Mouse (Mus musculus) embryo, embryonic 11.5 days (tissue): ENCODE measurements around the gene Gm28729.
"Not testable (repeated sequence)": the region's sequence is repeated elsewhere in the genome, so short reads cannot be mapped to it uniquely, and the experiment has no call there.

Source experiments
- DNase-seq: peaks from one replicate; pipeline ENCODE4 v3.0.0-alpha.2; 2012; ENCODE audit warnings: low read depth, low spot score

Gene Gm28729

GRCm38 (mm10) chr9:96523148-96523547 lies 1.9 kb downstream of the Gm28729 start:
- DNase-seq, result no peak

- DNase-seq, result not testable (repeated sequence)
Observed at GRCm38 (mm10) chr9:96521574-96521973, 3.5 kb downstream of the Gm28729 start.

DNA sequence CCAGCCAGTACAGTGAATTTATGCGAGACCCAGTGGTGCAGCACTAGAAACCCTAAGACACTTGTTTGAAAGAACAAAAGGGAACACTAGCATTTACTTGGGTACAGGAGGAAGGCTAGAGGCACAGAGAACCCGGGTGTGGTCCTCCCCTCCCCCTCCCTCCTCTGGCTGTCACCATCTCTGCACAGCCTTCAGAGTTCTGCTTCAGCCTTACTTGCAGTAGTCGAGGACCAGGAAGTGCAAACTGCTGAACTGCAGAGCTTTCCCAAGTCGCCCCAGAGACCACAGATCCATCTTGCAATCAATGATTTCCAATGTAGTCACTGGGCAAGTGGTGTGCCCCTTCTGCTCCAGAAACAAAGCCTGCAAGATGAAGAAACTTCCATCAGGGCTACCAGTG lies 7.6 kb downstream of the Gm28729 start:
- DNase-seq, result no peak

DNA sequence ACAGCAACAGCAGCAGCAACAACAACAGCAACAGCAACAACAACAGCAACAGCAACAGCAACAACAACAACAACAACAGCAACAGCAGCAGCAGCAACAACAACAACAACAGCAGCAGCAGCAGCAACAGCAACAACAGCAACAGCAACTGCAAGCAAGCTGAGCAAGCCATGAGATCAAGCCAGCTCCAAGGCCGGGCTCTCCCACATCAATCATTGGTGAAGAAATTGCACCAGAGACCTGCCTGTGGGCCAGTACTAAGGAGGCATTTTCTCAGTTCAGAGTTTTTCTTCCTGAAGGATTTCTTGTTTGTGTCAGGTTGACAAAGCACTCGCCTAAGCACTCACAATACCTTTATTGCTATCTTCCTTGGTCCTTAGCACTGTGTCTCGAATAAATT lies 8.3 kb downstream of the Gm28729 start:
- DNase-seq, result no peak

GRCm38 (mm10) chr9:96515737-96516136 lies 9.3 kb downstream of the Gm28729 start:
- no peak for DNase-seq

- DNase-seq, result no peak
Observed at GRCm38 (mm10) chr9:96514278-96514677, 10.8 kb downstream of the Gm28729 start.

DNA sequence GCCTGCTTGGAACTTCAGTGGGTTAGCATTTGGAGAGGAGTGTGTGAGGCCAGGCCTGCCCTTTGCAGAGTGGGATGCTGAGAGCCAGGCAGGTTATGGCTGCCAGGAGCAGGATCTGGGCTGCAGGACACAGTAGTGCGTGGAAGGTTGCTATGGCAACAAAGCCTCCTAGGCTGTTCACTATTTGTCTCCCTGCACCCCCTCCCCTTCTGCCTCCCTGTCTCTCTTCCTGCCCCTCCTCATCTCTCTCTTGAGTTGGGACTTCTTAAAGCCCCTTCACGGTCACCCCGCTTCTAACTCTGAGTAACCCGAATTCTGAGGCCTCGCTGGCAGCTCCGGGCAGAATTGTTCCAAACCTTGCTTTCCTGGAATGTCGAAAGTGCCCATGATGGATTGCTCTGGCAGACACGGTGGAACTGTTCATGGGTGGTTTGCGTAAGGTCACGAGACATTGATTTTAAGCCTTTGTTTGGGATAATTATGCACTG lies 19.0 kb downstream of the Gm28729 start:
- DNase-seq, result peak; percentile 44

GRCm38 (mm10) chr9:96505156-96505555 lies 19.9 kb downstream of the Gm28729 start:
- no peak for DNase-seq

DNA sequence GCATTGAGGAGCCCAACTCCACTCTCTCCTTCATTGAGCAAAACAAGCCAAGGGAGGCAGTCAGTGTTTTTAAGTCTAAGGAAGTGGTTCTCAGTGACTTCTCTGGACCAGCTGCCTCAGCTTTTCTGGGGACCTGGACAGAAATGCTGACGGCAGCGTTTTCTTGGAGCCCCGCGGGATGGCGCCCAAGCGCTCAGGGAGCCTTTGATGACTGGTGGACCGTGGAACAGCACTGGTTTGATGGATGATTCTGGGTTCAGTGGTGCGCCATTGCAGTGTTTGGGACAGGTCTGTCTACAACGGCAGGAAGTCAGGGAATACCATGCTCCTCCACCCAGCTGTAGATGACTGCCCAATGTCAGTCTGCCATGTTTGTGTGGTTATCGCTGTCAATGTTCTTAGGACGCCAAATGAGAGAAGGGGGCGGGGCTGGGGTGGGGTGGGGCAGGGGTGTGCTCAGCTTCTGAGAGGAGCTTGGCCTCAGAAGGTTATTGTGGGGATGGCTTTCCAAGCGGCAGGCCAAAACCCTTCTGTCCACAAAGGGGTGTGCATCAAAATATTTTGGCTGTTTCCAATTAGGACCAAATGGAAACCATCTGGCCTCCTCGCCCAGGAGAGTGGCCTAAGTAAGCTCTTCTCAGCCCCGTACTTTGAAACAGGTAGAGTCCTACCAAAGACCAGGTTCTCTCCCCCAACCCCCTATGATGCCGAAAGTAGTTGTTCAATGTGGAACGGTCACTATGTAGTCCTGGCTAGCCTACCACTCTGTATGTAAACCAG lies 20.8 kb downstream of the Gm28729 start:
- DNase-seq, result no peak

GRCm38 (mm10) chr9:96502856-96503610 lies 22.0 kb downstream of the Gm28729 start:
- no peak for DNase-seq

GRCm38 (mm10) chr9:96501217-96501616 lies 23.8 kb downstream of the Gm28729 start:
- DNase-seq, result no peak

GRCm38 (mm10) chr9:96493212-96493611 lies 31.9 kb downstream of the Gm28729 start:
- no peak for DNase-seq

DNA sequence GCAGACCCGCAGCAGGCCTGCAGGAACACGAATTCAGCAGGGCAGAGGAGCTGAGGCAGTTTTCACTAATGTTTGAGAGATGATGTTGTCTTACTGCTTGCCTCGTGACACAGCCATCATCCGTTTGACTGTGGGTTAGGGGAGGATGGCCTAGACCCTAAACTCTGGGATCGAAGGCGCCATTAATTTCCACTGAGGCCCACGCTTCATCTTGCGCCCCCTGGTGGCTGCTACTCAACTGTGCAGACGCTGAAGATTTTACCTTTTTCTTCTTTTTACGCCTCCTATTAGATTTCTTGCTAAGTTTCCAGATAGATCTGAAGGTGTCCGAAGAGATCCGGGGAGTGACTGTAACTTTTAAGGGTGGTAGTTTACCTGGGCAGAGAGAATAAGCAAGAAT lies 33.3 kb downstream of the Gm28729 start:
- DNase-seq, result no peak

GRCm38 (mm10) chr9:96487869-96488268 lies 37.2 kb downstream of the Gm28729 start:
- not testable (repeated sequence) for DNase-seq

GRCm38 (mm10) chr9:96483648-96484047 lies 41.4 kb downstream of the Gm28729 start:
- no peak for DNase-seq

GRCm38 (mm10) chr9:96483028-96483427 lies 42.0 kb downstream of the Gm28729 start:
- no peak for DNase-seq

GRCm38 (mm10) chr9:96478071-96478888 lies 46.8 kb downstream of the Gm28729 start, which contains the start of gene Rnf7:
Gene Rnf7 (minus strand): TSS chr9:96478675.
- DNase-seq, result peak; percentile 97

DNA sequence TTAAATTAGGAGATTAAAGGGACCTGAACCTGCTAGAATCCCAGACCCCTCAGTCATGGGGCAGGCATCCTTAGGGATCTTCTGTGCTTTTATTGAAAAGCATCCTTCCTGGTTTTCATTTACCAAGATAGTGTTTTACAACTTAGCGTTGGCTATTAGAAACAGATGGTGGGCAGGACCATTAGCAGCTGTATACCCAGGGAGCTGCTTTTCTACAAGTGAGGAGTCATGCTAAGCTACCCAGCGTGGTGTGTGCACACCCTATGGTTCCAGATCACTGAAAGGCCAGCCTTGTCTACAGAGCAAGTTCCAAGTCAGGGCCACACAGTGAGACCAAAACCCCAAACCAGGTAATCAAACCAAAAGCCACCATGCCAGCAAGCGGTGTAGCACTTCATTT lies 52.7 kb downstream of the Gm28729 start:
- no peak for DNase-seq

- not testable (repeated sequence) for DNase-seq
Observed at GRCm38 (mm10) chr9:96471681-96472080, 53.4 kb downstream of the Gm28729 start.

GRCm38 (mm10) chr9:96470266-96470974 lies 54.6 kb downstream of the Gm28729 start:
- no peak for DNase-seq
